Mouse (Mus musculus): ENCODE measurements around the gene Ndufb10. TPM values are rescaled to one million over a fixed set of nuclear protein-coding genes. Genes with fewer than 3 reads are reported as not detected.

Ndufb10 gene
- polyA plus RNA-seq, 1 experiment from 2014 or later, result 413 TPM

GRCm38 (mm10) chr17:24757394-24757793, 33.1 kb upstream of the Ndufb10 start:
- Histone ChIP-seq H3K27me3 (replicated peaks; ENCODE audit: control insufficient read depth, insufficient read depth, low read length) (peaks cover 29% of the 10 kb centered on the region), H3K36me3 (ENCODE audit: control insufficient read depth, insufficient read depth) (no peaks in the 10 kb centered on the region), H3K4me1 (replicated peaks; ENCODE audit: control insufficient read depth, insufficient read depth, low read length) (0 out of 2 replicates have a peak, but pooled peaks cover 1% of the 10 kb centered on the region), H3K9ac (ENCODE audit: low read depth, low read length) (no peak overlapping the region), H3K27ac (ENCODE audit: low read depth, low read length) (no peak overlapping the region), H3K9me3 (ENCODE audit: control insufficient read depth) (no peaks in the 10 kb centered on the region), H3K4me3 (ENCODE audit: low read depth, low read length) (no peak overlapping the region), H3K4me2 (replicated peaks; ENCODE audit: low read depth) (no peak overlapping the region)
- 83% methylated on average over 1 of the region's 1 CpGs for WGBS
- no peak for TF ChIP-seq CTCF (IDR thresholded peaks at IDR 0.05; ENCODE audit: low read depth)
- no peak for ATAC-seq

GRCm38 (mm10) chr17:24752415-24753394, 28.4 kb upstream of the Ndufb10 start, which contains the start of gene Hs3st6:
Gene Hs3st6 (plus strand): TSS chr17:24752988.
- Histone ChIP-seq H3K4me3 (ENCODE audit: low read depth, low read length) (peak within 1 kb of the TSS; percentile 52), H3K27me3 (replicated peaks; ENCODE audit: control insufficient read depth, insufficient read depth, low read length) (peaks cover 53% of the 10 kb centered on the region), H3K4me1 (replicated peaks; ENCODE audit: control insufficient read depth, insufficient read depth, low read length) (0 out of 2 replicates have a peak, but pooled peaks cover 4% of the 10 kb centered on the region), H3K27ac (ENCODE audit: low read depth, low read length) (no peak within 1 kb of the TSS), H3K9ac (ENCODE audit: low read depth, low read length) (no peak within 1 kb of the TSS), H3K36me3 (ENCODE audit: control insufficient read depth, insufficient read depth) (no peaks in the 10 kb centered on the region), H3K4me2 (replicated peaks; ENCODE audit: low read depth) (peak within 1 kb of the TSS; percentile 95), H3K9me3 (ENCODE audit: control insufficient read depth) (no peaks in the 10 kb centered on the region)
- ATAC-seq, result peak; percentile 77
- TF ChIP-seq CTCF (IDR thresholded peaks at IDR 0.05; ENCODE audit: low read depth), result no peak
- whole genome bisulfite sequencing, result 2% methylated on average over 51 of the region's 82 CpGs

- H3K4me2 ChIP-seq (replicated peaks; ENCODE audit: low read depth), result no peak overlapping the region
- H3K27me3 ChIP-seq (replicated peaks; ENCODE audit: control insufficient read depth, insufficient read depth, low read length), result peaks cover 53% of the 10 kb centered on the region
- H3K4me3 ChIP-seq (ENCODE audit: low read depth, low read length), result no peak overlapping the region
Measured at GRCm38 (mm10) chr17:24751528-24751927, 27.2 kb upstream of the Ndufb10 start.

GRCm38 (mm10) chr17:24746986-24747385, 22.7 kb upstream of the Ndufb10 start:
- WGBS, result 44% methylated on average over 4 of the region's 4 CpGs
- Histone ChIP-seq H3K4me1 (replicated peaks; ENCODE audit: control insufficient read depth, insufficient read depth, low read length) (no peaks in the 10 kb centered on the region), H3K4me3 (ENCODE audit: low read depth, low read length) (no peak overlapping the region), H3K9ac (ENCODE audit: low read depth, low read length) (no peak overlapping the region), H3K27ac (ENCODE audit: low read depth, low read length) (no peak overlapping the region), H3K27me3 (replicated peaks; ENCODE audit: control insufficient read depth, insufficient read depth, low read length) (peaks cover 21% of the 10 kb centered on the region), H3K36me3 (ENCODE audit: control insufficient read depth, insufficient read depth) (peaks cover 7% of the 10 kb centered on the region; the same call in 1 of the 2 replicates), H3K9me3 (ENCODE audit: control insufficient read depth) (no peaks in the 10 kb centered on the region), H3K4me2 (replicated peaks; ENCODE audit: low read depth) (no peak overlapping the region)
- no peak for ATAC-seq
- no peak for TF ChIP-seq CTCF (IDR thresholded peaks at IDR 0.05; ENCODE audit: low read depth)

More at GRCm38 (mm10) chr17:24751528-24751927, 27.2 kb upstream of the Ndufb10 start:
- Histone ChIP-seq H3K4me1 (replicated peaks; ENCODE audit: control insufficient read depth, insufficient read depth, low read length) (0 out of 2 replicates have a peak, but pooled peaks cover 4% of the 10 kb centered on the region), H3K36me3 (ENCODE audit: control insufficient read depth, insufficient read depth) (no peaks in the 10 kb centered on the region), H3K27ac (ENCODE audit: low read depth, low read length) (no peak overlapping the region), H3K9ac (ENCODE audit: low read depth, low read length) (no peak overlapping the region), H3K9me3 (ENCODE audit: control insufficient read depth) (no peaks in the 10 kb centered on the region)
- no peak for TF ChIP-seq CTCF (IDR thresholded peaks at IDR 0.05; ENCODE audit: low read depth)
- ATAC-seq, result no peak
- 22% methylated on average over 4 of the region's 4 CpGs for WGBS

- 24% methylated on average over 7 of the region's 7 CpGs for WGBS
- peak; percentile 65 for ATAC-seq
- H3K27me3 ChIP-seq (replicated peaks; ENCODE audit: control insufficient read depth, insufficient read depth, low read length), result peaks cover 10% of the 10 kb centered on the region
Measured at GRCm38 (mm10) chr17:24745526-24746497, 21.5 kb upstream of the Ndufb10 start.

More at GRCm38 (mm10) chr17:24745526-24746497, 21.5 kb upstream of the Ndufb10 start:
- TF ChIP-seq CTCF (IDR thresholded peaks at IDR 0.05; ENCODE audit: low read depth), result peak; percentile 97
- H3K27ac ChIP-seq (ENCODE audit: low read depth, low read length), result no peak overlapping the region
- no peak overlapping the region for H3K4me2 ChIP-seq (replicated peaks; ENCODE audit: low read depth)
- no peaks in the 10 kb centered on the region for H3K9me3 ChIP-seq (ENCODE audit: control insufficient read depth)
- no peak overlapping the region for H3K4me3 ChIP-seq (ENCODE audit: low read depth, low read length)
- no peak overlapping the region for H3K9ac ChIP-seq (ENCODE audit: low read depth, low read length)
- H3K36me3 ChIP-seq (ENCODE audit: control insufficient read depth, insufficient read depth), result peaks cover 9% of the 10 kb centered on the region; the same call in 1 of the 2 replicates
- no peaks in the 10 kb centered on the region for H3K4me1 ChIP-seq (replicated peaks; ENCODE audit: control insufficient read depth, insufficient read depth, low read length)
